Mouse (Mus musculus): ENCODE results near the gene Lmo2. TPM values are rescaled to one million over a fixed set of nuclear protein-coding genes. Genes with fewer than 3 reads are reported as not detected.
A peak's percentile ranks its signal among the peaks of the same experiment; 100 is the strongest.

Lmo2 gene
- total RNA-seq, 4 experiments from 2014 or later = 3.4 to 9.1 (median 4.6) TPM

DNA sequence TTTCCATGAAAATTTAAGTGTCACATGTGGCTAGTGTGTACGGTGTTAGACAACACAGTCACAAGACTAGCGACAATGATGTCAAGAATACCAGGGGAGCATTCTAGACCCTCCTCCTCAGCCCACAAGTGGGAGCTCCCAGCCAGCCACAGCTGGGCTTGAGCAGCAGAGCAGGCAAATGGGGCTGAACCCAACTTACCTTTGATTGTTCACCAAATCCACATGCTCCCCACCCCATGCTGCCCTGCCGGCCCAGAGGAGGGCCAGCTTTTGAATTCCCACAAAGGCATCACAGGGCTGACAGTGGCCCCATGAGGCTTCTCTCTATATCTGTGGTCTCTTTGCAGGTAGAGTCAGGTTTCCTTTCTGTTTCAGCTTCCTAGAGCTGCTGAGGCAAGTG, 16.7 kb upstream of the Lmo2 start:
- no peak for DNase-seq (ENCODE audit: low spot score in 2 of 2)

DNA sequence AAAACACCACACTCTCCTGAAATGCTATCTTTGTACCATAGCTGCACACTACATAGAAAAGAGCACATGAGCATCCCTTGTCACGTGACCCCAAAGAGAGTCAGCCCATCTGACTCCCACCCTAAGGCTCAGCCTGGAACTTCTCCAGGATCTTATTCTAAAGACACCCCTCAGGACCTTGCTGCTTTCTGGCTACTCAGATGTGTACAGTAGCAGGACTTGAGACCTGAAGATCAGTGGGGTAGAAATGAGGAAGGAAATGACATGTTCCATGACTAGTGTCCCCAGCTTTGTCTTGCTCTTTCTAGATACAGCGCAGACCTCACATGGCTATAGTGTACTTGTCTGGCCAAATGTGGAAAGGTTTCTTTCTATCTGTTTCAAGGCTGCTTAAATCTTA, 12.9 kb upstream of the Lmo2 start:
- no peak for DNase-seq (ENCODE audit: low spot score in 2 of 2)

DNA sequence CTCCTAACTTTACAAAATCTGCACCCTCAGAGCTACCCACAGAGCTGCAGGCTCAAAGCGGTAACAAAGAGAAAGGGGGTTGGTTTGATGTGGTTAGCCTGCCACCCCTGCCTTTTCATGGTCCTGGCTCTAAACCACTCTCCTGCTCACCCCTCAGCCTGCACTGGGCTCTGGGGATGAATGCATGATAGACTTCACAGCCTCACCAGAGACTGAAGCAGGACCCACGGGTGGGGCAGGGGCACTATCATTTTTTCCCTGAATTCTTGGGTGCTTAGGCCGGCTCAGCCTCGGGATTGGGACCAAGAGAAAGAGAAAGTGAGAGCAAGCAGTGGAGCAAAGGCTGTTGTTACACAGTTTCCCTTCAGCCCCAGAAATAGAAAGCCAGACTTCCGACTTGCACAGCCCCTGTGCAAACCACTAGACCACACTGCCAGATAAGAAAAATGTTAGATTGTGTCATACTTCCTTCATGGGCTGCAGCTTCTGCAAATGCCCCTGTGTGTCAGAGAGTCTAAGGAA, 12.2 kb upstream of the Lmo2 start:
- DNase-seq (ENCODE audit: low spot score in 2 of 2) = no peak

DNA sequence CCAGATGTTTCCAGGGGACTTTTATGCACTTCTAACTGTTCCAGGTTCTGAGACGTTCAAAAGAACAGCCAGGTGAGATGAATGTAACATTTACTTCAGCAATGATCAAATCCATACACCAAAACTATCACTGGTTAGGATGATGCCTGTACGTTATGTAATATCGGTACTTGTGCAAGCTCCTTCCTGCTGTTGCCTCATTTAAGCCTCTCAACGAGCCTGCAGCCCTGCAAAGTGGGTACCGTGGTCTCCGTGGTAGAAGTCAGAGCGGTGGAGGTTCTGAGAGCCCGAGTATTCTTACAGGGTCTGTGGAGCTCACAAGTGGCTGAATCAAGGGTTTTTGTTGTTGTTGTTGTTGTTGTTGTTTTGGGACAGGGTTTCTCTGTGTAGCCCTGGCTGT, 10.9 kb upstream of the Lmo2 start:
- DNase-seq (ENCODE audit: low spot score in 2 of 2) = no peak

DNA sequence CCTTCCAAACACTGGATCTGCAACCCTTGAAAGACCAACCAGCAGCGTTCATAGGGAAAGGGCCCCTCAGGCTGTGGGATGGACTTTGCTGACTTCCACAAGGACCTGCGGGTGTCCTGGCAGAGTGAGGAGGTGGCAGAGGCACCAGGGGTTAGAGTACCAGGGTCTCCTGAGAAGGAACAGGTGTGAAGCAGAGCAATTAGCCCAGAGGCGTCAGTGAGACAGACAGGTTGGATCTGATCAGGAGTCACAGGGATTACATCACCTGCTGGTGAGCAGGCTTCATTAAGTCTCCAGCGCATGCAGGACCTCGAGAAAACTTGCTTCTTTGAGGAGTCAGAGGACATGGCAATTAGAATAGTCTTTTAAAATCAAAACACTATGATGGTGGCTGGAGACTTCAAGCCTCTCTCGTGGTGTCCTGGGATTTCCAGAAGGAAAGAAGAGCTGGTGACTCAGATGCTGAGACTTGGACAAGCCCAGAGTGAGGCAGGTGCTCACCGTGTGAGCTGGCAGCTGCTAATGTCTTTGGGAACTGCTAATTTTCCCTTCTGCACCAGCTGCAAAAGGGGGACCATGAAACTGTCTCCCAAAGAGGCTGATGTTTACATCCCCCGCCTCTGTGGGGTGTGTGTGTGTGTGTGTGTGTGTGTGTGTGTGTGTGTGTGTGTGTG, 9.7 kb upstream of the Lmo2 start:
- DNase-seq (ENCODE audit: low spot score in 2 of 2) = no peak

DNA sequence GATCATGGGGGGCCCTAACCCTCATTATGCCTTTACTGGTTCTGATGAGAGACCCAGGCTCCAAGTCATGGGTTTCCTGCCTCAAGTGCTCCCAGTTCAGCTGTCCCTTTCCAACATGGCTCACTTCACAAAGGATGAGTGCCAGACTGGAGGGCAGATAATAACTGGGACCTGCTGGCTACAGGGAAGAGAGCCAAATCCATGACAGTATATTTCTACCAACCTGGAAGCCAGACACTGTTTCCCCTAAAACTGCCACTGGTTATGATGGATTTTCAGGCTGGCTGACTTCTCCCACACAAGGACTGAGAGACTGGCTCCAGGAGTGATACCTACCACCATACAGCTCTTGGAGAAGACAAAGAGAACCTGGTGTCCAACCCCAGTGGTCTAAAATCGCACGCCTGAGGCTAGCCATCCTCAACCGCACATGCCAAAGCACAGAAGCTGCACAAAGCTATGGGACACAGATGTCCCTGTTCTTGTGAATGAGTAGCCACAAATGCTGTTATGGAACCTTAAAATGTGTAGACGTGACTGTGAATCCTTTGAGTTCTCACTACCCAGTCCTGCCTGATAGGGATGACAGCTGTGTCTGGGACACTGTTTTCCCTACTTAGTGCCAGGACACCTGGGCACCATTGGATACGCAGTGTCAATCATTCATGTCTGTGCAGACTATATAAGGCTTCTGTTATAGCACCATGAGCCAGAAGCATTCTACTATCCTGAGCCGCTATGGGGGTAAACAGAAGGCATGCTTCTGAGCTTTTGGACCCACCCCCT, 4.5 kb upstream of the Lmo2 start:
- DNase-seq (ENCODE audit: low spot score in 2 of 2) = no peak

DNA sequence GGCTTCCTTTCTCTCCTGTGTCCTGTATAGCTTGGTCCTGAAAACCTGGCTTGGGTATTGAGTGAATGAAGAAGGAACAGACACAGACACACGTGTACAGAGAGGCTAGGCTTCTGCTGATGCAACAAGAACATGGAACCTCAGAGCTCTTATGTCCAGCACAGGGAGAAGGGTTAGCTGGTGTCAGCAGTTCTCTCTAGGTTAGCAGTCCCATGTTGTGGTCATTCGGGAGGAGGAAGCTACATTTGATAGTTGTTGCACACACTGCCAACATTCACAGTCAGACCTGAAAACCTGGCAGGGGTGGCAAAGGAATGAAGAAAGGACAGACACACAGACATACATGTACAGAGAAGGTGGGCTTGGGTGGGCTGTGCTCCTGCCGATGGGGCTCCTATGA, 2.1 kb upstream of the Lmo2 start:
- DNase-seq (ENCODE audit: low spot score in 2 of 2) = no peak

DNA sequence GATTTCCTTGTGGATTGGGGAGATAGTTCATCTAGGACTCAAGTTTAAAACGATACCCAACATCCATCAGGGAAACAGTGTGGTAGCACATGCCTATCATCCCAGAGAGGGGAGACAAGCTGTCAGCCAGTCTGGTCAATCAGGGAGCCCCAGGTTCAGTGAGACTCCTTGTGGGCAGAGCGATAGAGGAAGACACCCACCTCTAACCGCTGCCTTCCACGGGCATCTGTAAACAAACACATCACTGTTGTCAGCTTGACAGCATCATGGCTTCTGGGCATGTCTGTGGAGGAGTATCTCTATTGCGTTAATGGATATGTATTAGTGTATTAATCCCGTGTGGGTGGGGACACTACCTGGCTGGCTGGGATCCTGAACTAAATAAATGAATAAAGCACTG, 919 bp upstream of the Lmo2 start:
- DNase-seq (ENCODE audit: low spot score in 2 of 2) = no peak

DNA sequence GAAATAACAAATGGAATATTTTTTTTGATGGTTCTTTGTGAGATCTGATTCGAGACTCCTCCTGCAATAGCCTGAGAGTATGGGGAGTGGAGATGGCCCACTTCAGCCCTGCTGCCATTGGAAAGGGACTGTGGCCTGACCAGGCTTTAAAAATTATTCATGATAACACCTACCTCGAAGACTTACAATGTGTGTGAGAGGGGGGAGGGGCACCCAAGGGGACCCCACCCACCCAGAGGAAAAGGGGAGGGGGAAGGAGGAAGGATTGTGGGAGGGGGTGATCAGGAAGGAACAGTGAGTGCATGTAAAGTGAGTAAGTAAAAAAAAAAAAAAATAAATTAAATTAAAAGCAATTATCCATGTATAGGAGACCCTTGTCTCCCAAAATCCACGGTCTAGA, 848 bp downstream of the Lmo2 start:
- no peak for DNase-seq (ENCODE audit: low spot score in 2 of 2)

DNA sequence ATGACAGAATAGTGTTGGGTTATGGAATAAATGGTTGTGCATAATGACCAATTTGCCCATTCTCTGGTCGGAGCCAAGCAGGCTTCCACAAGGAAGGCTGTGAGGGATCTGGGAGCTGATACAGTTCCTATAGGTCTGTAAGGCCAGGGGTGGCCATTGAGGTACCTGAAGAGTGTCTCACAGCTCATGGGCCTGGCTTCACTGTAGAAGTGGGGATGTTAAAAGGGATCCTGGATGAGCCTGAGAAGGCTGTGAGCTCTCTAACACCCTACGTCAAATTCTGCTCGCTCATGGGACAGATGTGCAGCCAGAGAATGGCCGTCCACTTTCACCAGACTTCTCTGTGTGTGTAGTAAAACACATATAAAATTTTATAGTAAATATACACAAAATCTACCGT, 1.3 kb downstream of the Lmo2 start:
- no peak for DNase-seq (ENCODE audit: low spot score in 2 of 2)

DNA sequence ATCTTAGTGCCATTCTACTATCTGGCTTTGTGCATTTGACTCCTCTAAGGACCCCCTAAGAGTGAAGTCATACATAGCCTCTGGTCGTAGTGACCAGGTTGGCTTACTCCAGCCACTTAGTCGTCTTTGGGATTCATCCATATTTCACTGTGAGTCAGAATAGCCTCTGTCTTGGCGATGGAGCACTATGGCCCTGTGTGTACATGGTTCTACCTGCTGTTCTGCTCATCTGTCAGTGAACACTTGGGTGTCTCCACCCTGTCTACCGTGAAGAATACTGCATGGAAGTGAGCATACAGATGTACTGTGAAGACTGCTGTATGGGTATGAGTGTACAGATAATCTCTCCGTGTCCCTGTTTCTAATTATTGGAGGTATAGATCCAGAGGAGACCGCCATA, 1.8 kb downstream of the Lmo2 start:
- DNase-seq (ENCODE audit: low spot score in 2 of 2) = no peak

DNA sequence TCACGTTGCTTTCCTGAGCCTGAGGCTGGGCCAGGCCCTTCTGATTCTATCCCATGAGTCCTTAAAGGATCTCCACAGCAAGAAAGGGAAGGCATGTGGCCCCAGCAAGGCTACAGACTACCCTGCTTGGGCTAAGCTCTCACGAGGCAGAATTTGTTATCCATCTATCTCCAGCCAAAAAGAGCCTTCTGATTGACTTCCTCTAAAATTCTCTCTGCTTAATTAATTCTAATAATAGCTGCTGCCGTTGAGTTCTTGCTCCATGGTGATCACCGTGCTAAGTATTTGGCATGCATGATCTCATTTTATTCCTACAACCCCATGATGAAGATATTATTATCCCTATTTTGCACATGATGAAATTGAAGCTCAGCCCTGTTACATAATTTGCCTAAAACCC, 4.6 kb downstream of the Lmo2 start:
- DNase-seq (ENCODE audit: low spot score in 2 of 2) = no peak

DNA sequence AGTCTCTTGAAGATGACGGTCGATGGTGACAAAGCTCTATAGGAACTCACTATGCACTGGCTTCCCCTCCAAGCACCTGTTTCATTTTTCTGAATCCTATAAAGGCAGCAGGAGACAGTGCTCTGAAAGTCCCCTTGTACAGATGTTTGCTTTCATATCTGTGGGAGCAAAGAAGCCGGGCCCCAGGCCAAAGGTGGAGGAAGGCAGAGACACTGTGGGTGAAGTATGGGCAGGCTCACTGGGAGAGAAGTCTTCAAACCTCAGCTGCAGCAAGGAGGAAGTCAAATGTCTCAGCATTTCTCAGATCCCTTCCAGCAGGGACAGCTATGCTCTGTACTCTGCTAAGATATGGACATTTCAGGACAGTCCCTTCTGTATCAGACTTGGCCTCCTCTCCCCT, 7.6 kb downstream of the Lmo2 start:
- DNase-seq (ENCODE audit: low spot score in 2 of 2) = no peak

DNA sequence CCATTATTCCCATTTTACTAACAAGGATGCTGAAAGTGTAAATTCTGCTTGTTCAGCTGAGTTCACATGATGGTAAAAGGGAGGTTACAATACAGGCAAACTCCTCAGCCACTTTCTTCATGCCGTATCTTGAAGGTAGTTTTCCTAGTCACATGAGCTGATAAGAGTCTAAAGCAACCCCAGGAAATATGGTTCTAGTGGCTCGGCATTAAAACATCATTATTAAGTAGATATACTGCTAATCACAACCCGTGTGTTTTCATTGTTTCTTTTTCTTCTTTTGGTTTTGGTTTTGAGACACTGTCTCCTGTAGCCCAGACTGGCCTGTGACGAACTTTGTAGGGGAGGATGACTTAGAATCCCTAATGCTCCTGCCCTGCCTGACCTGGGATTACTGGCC, 10.4 kb downstream of the Lmo2 start:
- DNase-seq (ENCODE audit: low spot score in 2 of 2) = no peak

DNA sequence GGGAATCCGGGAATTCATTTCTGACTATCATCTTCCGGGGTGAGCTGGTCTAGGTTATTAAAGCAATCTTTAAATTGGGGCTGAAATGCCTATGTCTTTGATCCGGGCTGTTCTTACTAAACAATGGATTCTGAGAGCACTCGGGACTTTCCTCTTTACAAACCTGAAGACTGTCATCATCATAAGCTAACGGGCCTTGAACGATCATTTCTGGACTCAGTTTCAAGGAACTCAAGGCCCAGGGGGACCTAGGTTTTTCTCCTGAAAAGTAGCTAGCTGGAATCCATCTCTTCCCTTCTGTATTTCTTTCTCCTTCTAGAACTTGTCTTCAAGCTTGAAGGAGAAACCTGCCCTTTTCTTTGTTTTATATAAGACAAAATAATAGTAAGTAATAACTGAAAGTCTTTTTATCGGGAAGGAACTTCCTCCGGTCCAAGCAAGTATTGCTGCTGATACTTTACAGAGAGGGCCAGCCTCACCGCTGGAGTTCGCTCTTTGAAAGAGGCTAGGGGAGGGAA, 11.2 kb downstream of the Lmo2 start:
- no peak for DNase-seq (ENCODE audit: low spot score in 2 of 2)

DNA sequence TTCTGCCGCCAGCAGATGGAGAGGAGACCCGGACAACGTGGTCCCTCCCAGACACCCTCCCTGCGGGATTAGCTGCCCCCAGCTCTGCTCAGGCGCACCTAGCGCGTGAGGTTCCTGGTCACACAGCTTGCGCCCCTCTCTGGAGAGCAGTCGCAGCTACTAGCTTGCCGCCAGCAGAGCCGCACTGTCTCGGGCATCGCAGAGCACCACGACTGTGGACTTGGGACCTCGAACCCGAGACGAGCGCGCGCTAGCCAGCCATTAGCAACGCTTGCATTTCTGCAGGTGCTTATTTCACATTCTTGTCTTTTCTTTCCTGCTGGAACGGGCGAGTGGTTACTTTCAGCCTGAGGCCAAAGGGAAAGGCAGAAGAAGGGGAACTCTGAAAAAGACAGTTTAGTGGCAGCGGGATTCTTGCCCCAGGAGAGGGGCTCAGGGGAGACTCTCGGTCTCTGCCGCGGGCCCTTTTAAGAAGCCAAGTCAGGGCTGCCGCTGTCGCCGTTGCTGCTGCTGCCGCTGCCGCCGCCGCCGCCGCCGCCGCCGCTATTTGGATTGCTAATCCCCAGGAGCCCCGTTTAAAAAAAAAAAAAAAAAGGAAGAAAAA, 11.8 kb downstream of the Lmo2 start:
- peak; percentile 10 to 38 for DNase-seq (ENCODE audit: low spot score in 2 of 2)

DNA sequence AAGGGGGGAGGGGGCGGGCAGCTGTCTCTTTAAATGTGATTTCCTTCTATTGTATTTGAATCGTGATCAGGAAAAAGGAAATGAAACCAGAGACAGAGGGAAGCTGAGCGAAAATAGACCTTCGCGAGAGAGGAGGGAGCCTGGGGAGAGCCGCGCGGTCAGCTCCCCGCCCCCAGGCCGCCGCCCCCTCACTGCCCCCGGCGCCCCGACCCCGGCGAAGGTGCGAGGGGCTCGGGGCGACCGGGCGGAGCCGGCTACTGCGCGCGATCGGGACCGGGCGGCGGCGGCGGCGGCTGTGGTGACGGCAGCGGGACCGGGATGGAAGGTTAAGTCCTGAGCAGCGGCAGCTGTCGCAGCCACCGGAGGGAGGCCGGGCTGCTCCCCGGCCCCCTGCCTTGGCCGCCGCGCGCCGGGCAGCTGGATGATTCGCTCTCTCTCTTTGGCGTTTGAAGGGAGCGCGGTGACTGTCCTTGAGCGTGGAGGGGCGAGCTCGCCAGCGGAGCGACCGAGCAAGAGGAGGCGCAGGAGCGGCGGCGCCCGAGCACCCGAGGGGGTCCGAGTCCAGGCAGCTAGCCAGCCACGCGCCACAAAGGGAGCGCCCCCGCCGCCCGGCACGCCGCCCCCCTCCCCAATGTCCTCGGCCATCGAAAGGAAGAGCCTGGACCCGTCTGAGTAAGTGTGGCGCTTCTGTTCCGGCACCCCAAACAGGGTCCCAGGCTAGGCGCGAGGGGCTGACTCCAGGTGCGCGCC, 12.4 kb downstream of the Lmo2 start:
- peak; percentile 10 to 21 for DNase-seq (ENCODE audit: low spot score in 2 of 2)

DNA sequence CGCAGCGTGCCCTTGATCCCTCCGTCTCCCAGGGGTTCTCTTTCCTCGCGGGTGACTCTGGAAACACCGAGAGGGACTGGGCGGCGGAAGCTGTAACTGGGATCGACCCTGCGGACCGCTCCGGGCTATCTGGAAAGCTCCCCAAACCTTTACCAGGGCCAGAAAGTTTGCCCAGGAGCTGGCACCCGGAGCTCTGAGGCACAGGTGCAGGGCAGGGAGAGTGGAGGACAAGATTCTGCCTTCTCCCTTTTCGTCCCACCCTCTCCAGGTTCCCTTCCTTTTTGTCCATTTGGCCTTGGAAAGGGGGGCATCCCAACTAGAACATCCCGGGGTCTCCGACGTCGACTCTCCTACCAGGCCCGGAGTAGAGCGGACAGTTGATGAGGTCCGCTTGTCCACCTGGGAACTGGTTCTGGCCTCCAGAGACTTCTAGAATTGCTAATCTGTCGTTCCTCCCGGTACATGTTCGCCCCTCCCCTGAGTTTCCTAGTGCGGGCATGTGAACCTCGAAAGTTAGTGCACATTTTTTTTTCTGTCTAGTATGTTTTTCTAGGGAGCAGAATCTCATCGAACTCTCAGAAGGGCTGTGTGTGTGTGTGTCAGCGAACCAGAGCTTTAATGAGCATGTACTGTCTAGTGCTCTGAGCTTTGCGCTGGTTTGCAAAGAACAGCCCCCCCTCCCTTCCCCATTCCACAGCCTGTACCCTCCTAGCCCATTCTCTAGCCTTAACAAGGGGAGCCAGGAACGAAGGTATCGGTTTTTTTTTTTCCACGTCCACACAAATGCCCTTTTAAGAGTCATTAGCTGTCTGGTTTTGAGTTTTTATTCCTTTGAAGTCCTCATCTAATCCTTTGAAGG, 13.2 kb downstream of the Lmo2 start:
- no peak for DNase-seq (ENCODE audit: low spot score in 2 of 2)

DNA sequence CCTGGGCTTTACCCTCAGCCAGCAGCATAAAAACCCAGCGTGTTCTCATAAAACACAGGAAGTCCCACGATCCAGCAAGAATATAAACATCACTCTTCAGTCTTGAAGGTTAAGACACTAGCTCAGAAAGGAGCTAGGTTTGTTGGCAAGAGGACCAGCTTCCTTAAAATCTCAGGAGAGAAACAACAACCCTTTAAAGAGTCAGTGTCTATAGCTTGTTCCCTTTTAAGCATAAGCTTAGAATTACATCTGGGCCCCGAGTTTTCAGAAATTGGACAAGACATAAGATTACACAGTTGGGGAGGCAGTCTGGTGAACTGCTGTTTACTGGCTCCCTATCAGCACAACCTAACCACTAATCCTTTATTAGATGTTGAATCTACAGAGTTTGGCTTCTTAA, 14.1 kb downstream of the Lmo2 start:
- no peak for DNase-seq (ENCODE audit: low spot score in 2 of 2)

DNA sequence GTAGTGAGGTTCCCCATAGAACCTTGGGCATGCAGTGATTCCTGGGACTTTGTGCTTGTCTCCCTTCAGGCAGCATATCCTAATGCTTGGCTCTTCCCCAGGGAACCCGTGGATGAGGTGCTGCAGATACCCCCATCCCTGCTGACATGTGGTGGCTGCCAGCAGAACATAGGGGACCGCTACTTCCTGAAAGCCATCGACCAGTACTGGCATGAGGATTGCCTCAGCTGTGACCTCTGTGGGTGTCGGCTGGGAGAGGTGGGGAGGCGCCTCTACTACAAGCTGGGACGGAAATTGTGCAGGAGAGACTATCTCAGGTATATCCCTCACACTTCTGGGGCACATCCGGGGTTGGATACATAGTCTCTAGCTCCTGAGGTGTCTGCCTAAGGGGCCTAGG, 18.1 kb downstream of the Lmo2 start:
- no peak for DNase-seq (ENCODE audit: low spot score in 2 of 2)

DNA sequence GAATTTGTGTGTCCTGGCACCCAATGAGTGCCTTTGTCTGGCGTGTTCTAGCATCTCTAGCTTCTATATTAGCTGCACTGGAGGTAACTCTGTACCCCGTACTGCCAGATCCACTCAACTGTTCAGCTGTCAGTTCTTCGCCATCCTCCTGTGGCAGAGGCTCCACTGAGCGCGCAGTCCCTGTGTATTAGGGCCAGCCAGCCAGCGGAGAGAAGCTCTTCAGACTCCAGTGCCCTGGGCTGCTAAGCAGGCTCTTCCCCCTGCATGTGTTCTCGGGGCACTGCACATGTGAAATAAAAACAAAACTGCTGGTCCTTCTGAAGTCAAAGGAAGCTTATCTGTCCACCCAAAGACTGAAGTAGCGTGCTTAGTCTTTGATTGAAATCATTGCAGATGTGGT, 19.4 kb downstream of the Lmo2 start:
- no peak for DNase-seq (ENCODE audit: low spot score in 2 of 2)

Measured in gastrocnemius, adult 8-10 months (tissue).